Mouse (Mus musculus): ENCODE data around the gene Hnrnpul2.
A peak's percentile ranks its signal among the peaks of the same experiment; 100 is the strongest.
"Not testable (repeated sequence)": the region's sequence is repeated elsewhere in the genome, so short reads cannot be mapped to it uniquely, and the experiment has no call there.

Hnrnpul2 gene

GRCm38 (mm10) chr19:8818801-8819595, 812 bp upstream of the Hnrnpul2 start, which contains the start of gene Ttc9c:
Gene Ttc9c, minus strand, starts transcription at chr19:8819333.
- peak; percentile 94 for DNase-seq (ENCODE audit: low spot score)

DNA sequence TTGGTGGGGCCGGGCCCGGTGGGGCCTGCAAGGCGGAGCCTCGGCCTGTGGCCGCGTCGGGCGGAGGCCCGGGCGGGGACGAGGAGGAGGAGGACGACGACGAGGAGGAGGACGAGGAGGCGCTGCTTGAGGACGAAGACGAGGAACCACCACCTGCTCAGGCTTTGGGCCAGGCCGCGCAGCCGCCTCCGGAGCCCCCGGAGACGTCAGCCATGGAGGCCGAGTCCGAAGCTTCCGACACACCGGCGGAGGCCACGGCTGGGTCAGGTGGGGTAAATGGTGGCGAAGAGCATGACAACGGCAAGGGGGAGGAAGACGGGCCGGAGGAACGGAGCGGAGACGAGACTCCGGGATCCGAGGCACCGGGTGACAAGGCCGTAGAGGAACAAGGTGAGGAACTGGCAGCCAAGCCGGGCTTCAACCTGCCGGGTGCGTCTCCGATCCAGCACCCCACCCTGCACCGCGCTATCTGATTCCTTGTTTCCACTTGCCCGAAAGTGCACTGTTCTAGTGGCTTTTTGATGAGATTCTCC, 680 bp downstream of the Hnrnpul2 start:
- no peak for DNase-seq (ENCODE audit: low spot score)

DNA sequence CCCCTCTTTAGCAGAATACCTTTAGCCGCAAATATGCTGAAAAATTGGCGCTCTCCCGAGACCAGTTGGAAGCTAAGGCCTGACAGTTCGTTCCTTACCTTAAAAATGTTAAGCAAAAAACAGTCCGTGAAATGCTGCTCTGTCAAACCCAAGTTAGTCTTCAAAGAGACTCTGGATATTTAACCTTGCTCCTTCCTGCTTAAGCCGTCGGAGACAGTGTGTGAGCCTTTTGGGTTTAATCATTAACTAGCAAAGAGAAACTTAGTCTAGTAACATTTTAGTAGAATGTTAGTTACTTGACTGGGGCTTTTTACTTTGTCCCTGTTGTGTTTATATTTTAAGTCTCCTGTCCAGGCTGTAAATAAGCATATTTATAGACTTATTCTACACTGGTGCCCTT, 1.3 kb downstream of the Hnrnpul2 start:
- no peak for DNase-seq (ENCODE audit: low spot score)

DNA sequence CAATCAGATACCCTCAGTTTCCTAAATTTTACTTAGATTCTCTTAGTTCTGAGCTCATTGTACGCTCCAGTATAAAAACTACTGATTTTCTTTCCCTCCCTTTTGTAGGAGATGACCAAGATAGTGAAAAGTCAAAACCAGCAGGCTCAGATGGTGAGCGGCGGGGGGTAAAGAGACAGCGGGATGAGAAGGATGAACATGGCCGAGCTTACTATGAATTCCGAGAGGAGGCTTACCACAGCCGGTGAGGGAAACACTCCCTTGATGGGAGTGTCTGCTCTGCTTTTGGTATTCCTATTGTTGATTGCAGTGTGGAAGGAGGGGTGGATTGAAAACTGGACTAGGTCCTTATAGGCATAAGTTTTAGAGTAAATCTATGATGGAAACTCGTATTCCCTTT, 2.9 kb downstream of the Hnrnpul2 start:
- no peak for DNase-seq (ENCODE audit: low spot score)

DNA sequence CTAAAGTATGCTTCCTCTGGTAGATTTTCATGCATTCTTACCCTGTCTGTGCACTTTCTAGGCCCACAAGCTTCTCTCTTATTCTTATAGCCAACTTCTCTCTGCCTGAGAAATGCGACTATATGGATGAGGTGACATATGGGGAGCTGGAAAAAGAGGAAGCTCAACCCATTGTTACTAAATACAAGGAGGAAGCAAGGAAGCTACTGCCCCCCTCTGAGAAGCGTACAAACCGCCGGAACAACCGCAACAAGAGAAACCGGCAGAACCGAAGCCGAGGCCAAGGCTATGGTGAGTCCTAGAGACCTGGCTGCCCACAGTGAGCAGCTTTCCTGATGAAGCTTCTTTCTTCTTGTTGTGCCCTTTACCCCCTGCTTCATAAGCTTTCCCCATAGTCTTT, 9.8 kb downstream of the Hnrnpul2 start, which contains the start of gene AC129217.1:
Gene AC129217.1 (plus strand): TSS at position 114 of the 400 bp plus-strand sequence.
- no peak for DNase-seq (ENCODE audit: low spot score)

GRCm38 (mm10) chr19:8830664-8831063, 10.9 kb downstream of the Hnrnpul2 start:
- DNase-seq (ENCODE audit: low spot score) = no peak

- no peak for DNase-seq (ENCODE audit: low spot score)
Measured at GRCm38 (mm10) chr19:8831262-8831661, 11.5 kb downstream of the Hnrnpul2 start.

- DNase-seq (ENCODE audit: low spot score) = no peak
Measured at GRCm38 (mm10) chr19:8832971-8833370, 13.2 kb downstream of the Hnrnpul2 start.

GRCm38 (mm10) chr19:8836327-8836726, 16.5 kb downstream of the Hnrnpul2 start:
- not testable (repeated sequence) for DNase-seq (ENCODE audit: low spot score)

- peak; percentile 80 for DNase-seq (ENCODE audit: low spot score)
Measured at GRCm38 (mm10) chr19:8837251-8837791, 17.5 kb downstream of the Hnrnpul2 start, which contains the start of gene Bscl2. Gene Bscl2, plus strand, starts transcription at chr19:8837467.

DNA sequence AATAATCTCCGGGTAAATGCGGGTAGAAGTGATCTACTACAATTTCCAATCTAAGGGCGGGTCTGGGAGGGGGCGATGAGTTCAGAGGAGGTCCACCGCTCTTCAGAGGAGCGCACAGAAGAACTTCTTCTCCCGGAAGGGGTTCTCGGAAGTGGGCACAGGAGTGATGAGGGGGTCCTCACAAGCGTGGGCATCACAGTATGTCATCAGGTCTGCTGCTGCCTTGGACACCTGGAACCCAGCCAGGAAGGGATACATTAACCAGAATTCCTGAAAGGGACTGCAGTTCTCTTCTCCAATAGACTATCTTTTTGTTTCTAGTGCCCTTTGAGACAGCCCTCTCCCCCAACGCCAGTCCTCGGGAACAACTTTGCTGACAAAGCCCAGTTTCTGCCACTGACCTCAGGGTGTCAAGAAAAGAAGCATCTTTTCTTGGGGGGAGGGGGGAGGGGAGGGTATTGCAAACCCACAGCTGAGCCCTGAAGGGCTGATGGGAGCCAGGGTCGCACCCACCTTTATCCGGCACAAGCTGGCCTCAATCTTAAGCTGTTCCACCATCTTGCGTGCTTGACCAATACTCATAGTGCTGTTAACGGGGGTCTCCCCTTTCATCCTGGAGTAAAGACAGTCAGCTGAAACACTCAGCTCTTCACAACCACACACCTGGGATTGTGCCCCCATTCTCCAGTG, 18.4 kb downstream of the Hnrnpul2 start:
- DNase-seq (ENCODE audit: low spot score) = no peak

DNA sequence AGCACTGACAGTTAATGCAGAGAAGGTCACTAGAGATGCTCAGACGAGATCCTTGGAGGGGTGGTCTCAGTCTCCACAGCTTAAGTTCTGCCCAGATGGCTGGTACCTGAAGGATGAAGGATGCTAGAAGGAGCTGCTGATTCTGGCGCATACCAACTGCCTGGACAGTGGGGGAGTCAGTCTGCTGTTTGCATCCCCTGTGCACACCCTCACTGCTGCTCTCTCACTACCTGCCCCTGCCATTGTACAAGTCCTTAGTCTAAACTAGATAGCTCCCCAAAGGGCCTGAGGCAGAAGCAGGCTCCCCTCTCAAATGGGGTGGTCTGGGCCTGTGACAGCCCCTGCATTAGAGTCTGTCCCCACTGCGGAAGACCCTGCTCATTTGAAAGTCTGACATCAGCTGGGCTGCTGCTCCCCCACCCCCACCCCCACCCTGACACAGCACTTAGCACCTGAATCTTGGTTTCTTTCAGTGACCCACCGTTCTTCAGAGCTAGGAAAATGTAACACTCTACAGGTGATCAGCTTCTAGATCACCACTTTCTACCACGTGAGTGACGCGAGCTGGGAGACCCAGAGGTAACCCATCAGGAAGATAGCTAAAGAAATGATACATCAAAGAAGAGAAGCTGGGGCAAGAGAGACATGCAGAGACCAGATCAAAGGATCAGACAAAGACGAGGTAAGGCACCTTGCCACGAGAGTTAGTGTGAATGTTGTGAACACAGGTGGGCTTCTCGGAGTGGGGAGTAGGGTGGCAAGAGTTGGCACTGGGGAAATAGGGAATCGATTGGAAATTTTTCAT, 19.5 kb downstream of the Hnrnpul2 start, which contains the start of gene Gng3:
Gene Gng3 (minus strand): TSS at position 92 of the 805 bp plus-strand sequence.
- no peak for DNase-seq (ENCODE audit: low spot score)

GRCm38 (mm10) chr19:8839908-8840791, 20.3 kb downstream of the Hnrnpul2 start:
- peak; percentile 74 for DNase-seq (ENCODE audit: low spot score)

- no peak for DNase-seq (ENCODE audit: low spot score)
Measured at GRCm38 (mm10) chr19:8841012-8841411, 21.2 kb downstream of the Hnrnpul2 start.

DNA sequence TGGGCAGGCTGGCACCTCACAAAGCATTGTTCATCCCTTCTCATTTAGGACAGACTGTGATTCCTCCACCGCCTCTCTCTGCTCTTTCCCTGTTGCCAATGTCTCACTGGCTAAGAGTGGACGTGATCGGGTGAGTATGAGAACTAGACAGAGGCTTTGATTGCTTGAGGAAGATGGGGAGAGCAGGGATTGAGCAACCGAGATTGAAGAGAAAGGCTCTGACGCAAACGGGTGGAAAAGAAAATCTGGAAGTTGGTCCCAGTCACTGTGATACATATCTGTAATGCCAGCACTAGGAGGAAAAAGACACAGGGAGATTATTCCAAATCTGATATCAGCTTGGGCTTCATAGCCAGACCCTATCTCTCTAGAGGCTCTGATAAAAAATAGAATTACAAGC, 23.2 kb downstream of the Hnrnpul2 start:
- DNase-seq (ENCODE audit: low spot score) = no peak

GRCm38 (mm10) chr19:8844371-8845129, 24.7 kb downstream of the Hnrnpul2 start:
- peak; percentile 62 for DNase-seq (ENCODE audit: low spot score)

DNA sequence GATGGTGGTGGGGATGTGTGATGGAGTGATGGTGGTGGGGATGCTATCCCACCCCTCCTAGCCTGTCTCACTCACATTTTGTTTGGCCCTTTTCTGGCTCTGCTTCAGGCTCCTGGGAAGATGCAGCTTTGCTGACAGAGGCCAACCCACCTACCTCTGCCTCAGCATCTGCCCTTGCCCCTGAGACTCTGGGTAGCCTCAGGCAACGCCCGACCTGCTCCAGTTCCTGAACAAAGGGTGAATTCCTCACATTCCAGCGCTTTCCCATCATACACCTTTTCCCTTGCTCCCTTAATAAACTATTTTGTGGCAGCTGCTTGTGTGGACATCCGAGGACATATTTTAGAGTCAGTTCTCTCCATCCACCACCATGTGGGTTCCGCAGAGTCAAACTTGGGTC, 28.5 kb downstream of the Hnrnpul2 start:
- no peak for DNase-seq (ENCODE audit: low spot score)

GRCm38 (mm10) chr19:8850402-8850901, 30.6 kb downstream of the Hnrnpul2 start, which contains the start of gene Lrrn4cl:
Gene Lrrn4cl, plus strand, starts transcription at chr19:8850768.
- DNase-seq (ENCODE audit: low spot score) = no peak

DNA sequence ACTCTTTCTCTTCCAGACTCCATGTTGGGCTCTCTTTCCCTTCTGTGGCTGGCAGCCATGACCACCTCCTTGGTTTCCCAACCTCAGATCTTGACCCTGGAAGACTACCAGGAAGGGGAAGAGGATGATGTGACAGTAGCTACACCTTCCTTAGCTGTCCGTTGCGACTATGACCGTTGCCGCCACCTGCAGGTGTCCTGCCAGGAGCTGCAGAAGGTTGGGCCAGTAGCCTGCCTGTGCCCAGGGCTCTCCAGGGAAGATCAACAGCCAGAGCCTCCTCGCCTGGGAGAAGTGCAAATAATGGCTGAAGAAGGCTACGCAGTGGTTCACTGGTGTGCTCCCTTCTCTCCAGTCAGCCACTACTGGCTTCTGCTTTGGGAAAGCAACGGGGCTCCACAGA, 31.8 kb downstream of the Hnrnpul2 start:
- no peak for DNase-seq (ENCODE audit: low spot score)
